Mouse (Mus musculus) G1E (cell line): ENCODE measurements around the gene Tmppe. TPM values are rescaled to one million over a fixed set of nuclear protein-coding genes. Genes with fewer than 3 reads are reported as not detected.

Source experiments
- ATAC-seq: 2 replicates; pipeline ENCODE4 v1.8.0; 2016; ENCODE audit warnings: mild to moderate bottlenecking; ENCODE audit not compliant: insufficient number of reproducible peaks, poor library complexity, low FRiP score, severe bottlenecking; ENCODE audit errors: extremely low read depth
- DNase-seq: peaks from one replicate; pipeline ENCODE4 v3.0.0; 2012; ENCODE audit warnings: low spot score
- H3K27me3 ChIP-seq: 2 replicates; pipeline ENCODE4 v1.6.1; 2012; ENCODE audit warnings: mild to moderate bottlenecking, low read length, inconsistent platforms; ENCODE audit not compliant: insufficient read depth
- H3K36me3 ChIP-seq: replicated peaks from 2 replicates; pipeline ENCODE3; 2012; ENCODE audit warnings: mild to moderate bottlenecking, inconsistent platforms
- H3K4me1 ChIP-seq: 2 replicates; pipeline ENCODE4 v1.6.1; 2012; ENCODE audit warnings: low read depth, low read length, inconsistent platforms, mixed read lengths; ENCODE audit not compliant: insufficient read depth
- H3K4me3 ChIP-seq: 2 replicates; pipeline ENCODE4 v1.5.1; 2012; ENCODE audit warnings: low read depth, mild to moderate bottlenecking, inconsistent platforms, low read length, moderate library complexity, mixed read lengths
- H3K9me3 ChIP-seq: replicated peaks from 2 replicates; pipeline ENCODE4 v1.6.1; 2012; ENCODE audit warnings: inconsistent platforms
- CTCF ChIP-seq: IDR thresholded peaks from 2 replicates; pipeline ENCODE4 v1.5.1; 2012; ENCODE audit warnings: low read depth, low read length, inconsistent platforms, mixed read lengths
- GATA1 ChIP-seq: IDR thresholded peaks from 2 replicates; pipeline ENCODE4 v1.6.1; 2012; ENCODE audit warnings: borderline replicate concordance, low read length, inconsistent platforms, mixed read lengths
- GATA2 ChIP-seq: IDR thresholded peaks from 2 replicates; pipeline ENCODE4 v1.6.1; 2012; ENCODE audit warnings: low read depth, low read length, inconsistent platforms, borderline replicate concordance
- POLR2AphosphoS5 ChIP-seq: IDR thresholded peaks from 2 replicates; pipeline ENCODE4 v1.6.1; 2012; ENCODE audit warnings: low read depth, low read length, inconsistent platforms; ENCODE audit not compliant: insufficient replicate concordance
- TAL1 ChIP-seq: conservative IDR thresholded peaks from 2 replicates; pipeline ENCODE4 v1.6.1; 2012; ENCODE audit warnings: low read depth, low read length, inconsistent platforms, mixed read lengths
- polyA plus RNA-seq: library from polyadenylated mRNA; stranded (reverse); fragments of >175 nt; gene quantifications from 2 replicates; pipeline ENCODE4 v1.2.3, GENCODE M21; 2012
- total RNA-seq, 2 experiments: library from RNA; stranded (forward) in 1 of 2; stranded (reverse) in 1 of 2; fragments of 200-1000 nt in 1 of 2; fragments of >200 nt in 1 of 2; fragmentation: Nextera tagmentation in 1 of 2; gene quantifications; 2 replicates each; pipeline ENCODE4 v1.2.3; 2014 to 2017

The Tmppe gene
- total and polyA plus RNA-seq, 3 experiments = 4.6 to 9.8 (median 6.2) TPM

DNA sequence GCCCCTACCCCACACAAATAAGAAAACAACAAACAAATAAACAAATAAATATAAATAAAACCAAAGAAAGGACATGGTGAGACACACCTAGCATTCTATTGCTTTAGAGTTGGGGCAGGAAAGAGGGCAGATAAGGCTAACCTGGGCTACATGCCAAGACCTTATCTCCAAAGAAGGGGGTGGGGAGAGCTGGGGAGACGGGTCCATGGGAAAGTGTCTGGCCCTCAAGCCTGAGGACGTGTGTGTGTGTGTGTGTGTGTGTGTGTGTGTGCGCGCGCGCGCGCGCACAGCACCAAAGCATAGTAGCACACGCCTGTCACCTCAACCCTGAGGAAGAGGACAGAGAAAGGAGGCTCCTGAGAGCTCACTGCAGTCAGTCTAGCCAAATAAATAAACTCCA is 23.7 kb upstream of the Tmppe start:
- Histone ChIP-seq H3K4me3 (no peak overlapping the region), H3K9me3 (no peaks in the 10 kb centered on the region), H3K36me3 (peaks cover 62% of the 10 kb centered on the region), H3K27me3 (no peaks in the 10 kb centered on the region), H3K4me1 (no peaks in the 10 kb centered on the region)
- DNase-seq (no peak), ATAC-seq (no peak)
- TF ChIP-seq CTCF (no peak), GATA2 (no peak)

DNA sequence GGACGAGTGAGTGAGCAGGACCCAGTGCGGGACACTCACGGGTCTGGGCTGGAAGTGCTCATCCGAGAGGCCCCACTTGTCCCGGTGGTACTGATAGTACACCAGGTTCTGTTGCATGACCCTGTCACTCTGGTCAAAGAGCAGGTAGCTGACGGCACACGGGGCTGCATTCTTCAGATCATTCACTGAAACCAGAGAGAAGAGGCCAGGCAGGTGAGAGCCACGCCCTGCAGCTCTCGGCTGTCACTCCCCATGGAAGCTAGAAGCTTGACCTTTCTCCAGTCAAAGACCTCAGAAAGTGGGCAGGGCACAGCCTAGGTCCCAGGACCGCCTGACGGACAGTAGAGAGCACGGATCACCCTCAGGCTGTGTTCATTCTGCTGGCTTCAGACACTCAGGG is 21.0 kb upstream of the Tmppe start:
- ATAC-seq = no peak
- Histone ChIP-seq H3K9me3 (no peaks in the 10 kb centered on the region), H3K4me3 (no peak overlapping the region), H3K4me1 (no peaks in the 10 kb centered on the region), H3K36me3 (peaks cover 83% of the 10 kb centered on the region), H3K27me3 (no peaks in the 10 kb centered on the region)
- DNase-seq = no peak
- TF ChIP-seq GATA2 (no peak), GATA1 (no peak), CTCF (no peak), TAL1 (no peak), POLR2AphosphoS5 (no peak)

DNA sequence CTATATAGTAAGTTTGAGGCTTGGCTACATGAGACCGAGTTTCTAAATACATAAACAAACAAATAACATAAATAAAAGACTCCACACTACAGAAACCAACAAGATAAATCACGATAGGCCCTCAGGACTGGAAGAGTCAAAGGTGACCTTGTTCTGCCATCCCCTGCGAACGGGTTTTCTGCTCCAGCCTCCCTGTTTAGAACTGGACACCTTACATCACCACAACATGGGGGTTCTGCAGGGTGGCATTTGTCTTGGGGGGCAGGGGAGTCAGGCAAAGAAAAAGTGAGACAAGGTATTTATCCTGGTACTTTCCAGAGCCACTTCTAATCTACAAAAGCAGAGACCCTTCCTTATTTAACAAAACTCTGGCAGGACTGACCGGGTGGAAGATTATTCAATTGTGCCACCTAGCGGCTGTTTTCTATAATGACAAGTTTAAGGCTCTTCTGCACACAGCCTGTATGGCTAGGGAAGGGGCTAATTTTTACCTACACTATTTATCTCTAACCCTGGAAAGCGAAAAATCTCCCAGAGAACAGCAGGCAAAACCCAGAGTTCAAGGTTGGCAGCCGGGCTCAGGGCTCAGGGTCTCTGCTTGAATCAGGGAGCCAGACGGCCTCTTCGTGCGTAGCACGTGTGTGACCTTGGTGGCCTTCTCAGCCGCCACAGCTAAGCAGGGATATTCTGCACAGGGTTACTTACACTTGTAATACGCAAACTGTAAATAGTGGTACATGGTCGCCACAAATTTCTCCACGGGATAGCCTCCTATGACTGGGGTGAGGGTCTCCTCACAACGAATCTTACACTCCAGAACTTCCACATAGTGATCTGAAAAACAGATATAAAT is 19.8 kb upstream of the Tmppe start:
- H3K4me3 ChIP-seq = no peak overlapping the region
- peaks cover 88% of the 10 kb centered on the region for H3K36me3 ChIP-seq
- H3K9me3 ChIP-seq = no peaks in the 10 kb centered on the region
- ATAC-seq = peak; percentile 55
- DNase-seq = peak; percentile 53
- no peaks in the 10 kb centered on the region for H3K27me3 ChIP-seq
- TF ChIP-seq GATA1 (no peak), GATA2 (no peak), CTCF (peak; percentile 12; the same call in 1 of the 2 replicates), POLR2AphosphoS5 (no peak), TAL1 (no peak)
- H3K4me1 ChIP-seq = no peaks in the 10 kb centered on the region

DNA sequence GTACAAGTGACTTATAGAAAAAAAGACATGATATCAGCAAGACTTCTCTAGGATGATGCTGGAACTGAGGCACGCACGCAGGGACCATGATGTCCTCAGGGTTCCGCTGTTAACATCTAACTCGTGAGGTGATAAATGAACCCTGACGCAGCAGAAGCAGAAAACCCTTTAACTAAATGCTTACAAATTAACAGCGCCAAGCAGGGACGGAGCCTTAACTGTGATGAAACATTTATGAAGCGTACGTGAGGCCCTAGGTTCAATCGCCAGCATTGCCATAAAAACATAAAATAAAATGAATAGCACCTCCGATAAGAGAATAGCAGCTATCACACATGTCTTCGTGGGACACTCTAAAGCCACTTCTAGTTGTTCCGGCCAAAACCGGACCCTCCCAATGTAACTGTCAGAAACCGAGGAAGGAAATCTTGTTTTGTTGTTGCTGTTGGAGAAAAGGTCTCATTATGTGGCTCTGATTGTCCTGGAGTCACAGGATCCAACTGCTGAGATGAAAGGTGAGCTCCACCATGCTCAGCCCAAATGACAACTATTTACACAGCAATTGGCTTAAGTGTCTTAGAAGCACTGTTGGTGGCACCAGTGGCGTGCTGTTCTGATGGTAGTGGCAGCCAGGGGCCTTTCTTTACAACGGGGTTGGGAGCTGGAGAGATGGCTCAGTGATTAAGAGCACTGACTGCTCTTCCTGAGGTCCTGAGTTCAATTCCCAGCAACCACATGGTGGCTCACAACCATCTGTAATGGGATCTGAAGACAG is 17.8 kb upstream of the Tmppe start:
- TF ChIP-seq GATA2 (no peak), POLR2AphosphoS5 (no peak), GATA1 (no peak), TAL1 (no peak), CTCF (no peak)

DNA sequence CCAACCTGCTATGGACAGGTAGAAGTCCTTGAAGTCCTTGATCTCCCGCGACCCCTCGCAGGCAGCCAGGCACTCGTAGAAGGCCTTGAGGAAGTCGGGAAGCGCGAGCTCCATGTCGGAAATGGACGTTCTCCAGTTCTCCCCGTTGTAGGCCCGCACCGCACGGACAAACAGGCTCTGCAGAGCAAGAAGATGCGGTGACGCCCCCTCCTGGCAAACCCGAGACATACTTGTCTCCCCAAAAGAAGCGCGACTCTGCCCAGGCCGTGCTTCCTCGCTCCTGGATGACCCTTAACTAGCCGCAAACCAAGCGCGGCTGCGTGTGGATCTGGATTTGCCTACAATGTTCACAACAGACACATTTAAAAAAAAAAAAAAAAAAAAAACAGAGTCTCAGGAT is 16.2 kb upstream of the Tmppe start:
- peaks cover 80% of the 10 kb centered on the region for H3K36me3 ChIP-seq
- H3K4me1 ChIP-seq = peaks cover 8% of the 10 kb centered on the region
- no peak overlapping the region for H3K4me3 ChIP-seq
- H3K27me3 ChIP-seq = no peaks in the 10 kb centered on the region
- ATAC-seq (no peak), DNase-seq (no peak)
- no peak for TF ChIP-seq GATA1
- TF ChIP-seq TAL1 = no peak
- TF ChIP-seq POLR2AphosphoS5 = no peak
- TF ChIP-seq GATA2 = no peak
- no peak for TF ChIP-seq CTCF
- peaks cover 1% of the 10 kb centered on the region; the same call in 1 of the 2 replicates for H3K9me3 ChIP-seq

More for the DNA sequence above, 17.8 kb upstream of the Tmppe start:
- ATAC-seq = no peak
- Histone ChIP-seq H3K4me3 (no peak overlapping the region), H3K9me3 (no peaks in the 10 kb centered on the region), H3K27me3 (no peaks in the 10 kb centered on the region), H3K4me1 (no peaks in the 10 kb centered on the region; the same call in 1 of the 2 replicates), H3K36me3 (peaks cover 87% of the 10 kb centered on the region)
- no peak for DNase-seq

DNA sequence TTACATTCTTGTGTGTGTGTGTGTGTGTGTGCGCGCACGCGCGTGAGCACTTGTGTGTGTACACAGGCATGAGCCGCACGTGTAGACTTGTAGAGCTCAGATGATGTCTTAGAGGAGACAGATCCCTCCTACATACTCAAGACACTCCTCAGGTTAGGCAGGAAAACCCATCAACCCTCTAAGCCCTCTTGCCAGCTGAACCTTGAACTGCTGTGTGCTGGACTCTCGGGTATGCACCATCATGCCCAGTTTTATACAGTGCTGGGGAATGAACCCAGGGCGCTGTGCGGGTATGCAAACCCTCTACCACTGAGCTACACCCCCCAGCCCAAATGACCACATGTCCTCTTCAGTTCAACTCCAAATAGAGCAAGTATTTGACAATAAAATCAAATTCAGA is 15.7 kb upstream of the Tmppe start:
- peaks cover 76% of the 10 kb centered on the region for H3K36me3 ChIP-seq
- TF ChIP-seq CTCF (no peak), TAL1 (no peak), GATA2 (no peak), POLR2AphosphoS5 (no peak), GATA1 (no peak)

More for the DNA sequence above, 15.7 kb upstream of the Tmppe start:
- H3K4me1 ChIP-seq = peaks cover 12% of the 10 kb centered on the region
- H3K9me3 ChIP-seq = peaks cover 3% of the 10 kb centered on the region; the same call in 1 of the 2 replicates
- ATAC-seq = no peak
- DNase-seq = no peak
- H3K27me3 ChIP-seq = no peaks in the 10 kb centered on the region
- H3K4me3 ChIP-seq = no peak overlapping the region
